Mouse (Mus musculus) embryonic fibroblast, embryonic 13.5 days (primary cell): Measurements from ENCODE around the gene Boll. TPM values are rescaled to one million over a fixed set of nuclear protein-coding genes. Genes with fewer than 3 reads are reported as not detected.

ENCODE experiments used
- H3K27ac ChIP-seq: 2 replicates; pipeline ENCODE4 v1.5.1; 2012; ENCODE audit warnings: low read length, control low read depth, inconsistent platforms; ENCODE audit not compliant: insufficient read depth
- H3K4me1 ChIP-seq: 2 replicates; pipeline ENCODE4 v1.6.1; 2011; ENCODE audit warnings: low read length; ENCODE audit not compliant: control insufficient read depth, insufficient read depth
- H3K4me3 ChIP-seq: 2 replicates; pipeline ENCODE4 v1.5.1; 2011; ENCODE audit warnings: mild to moderate bottlenecking, control low read depth, low read length; ENCODE audit not compliant: insufficient read depth
- CTCF ChIP-seq: IDR thresholded peaks from 2 replicates; pipeline ENCODE4 v1.5.1; 2011; ENCODE audit warnings: mild to moderate bottlenecking, control low read depth, low read length, moderate library complexity, borderline replicate concordance; ENCODE audit not compliant: insufficient read depth
- POLR2A ChIP-seq: IDR thresholded peaks from 2 replicates; pipeline ENCODE4 v1.6.1; 2011; ENCODE audit warnings: low read depth, mild to moderate bottlenecking, control low read depth, low read length, moderate library complexity
- polyA plus RNA-seq: library from polyadenylated mRNA; stranded (reverse); fragments of >200 nt; gene quantifications from 2 replicates; pipeline ENCODE4 v1.2.4, GENCODE M21; 2011; ENCODE audit warnings: low read depth; ENCODE audit not compliant: missing spikeins, insufficient read length

Gene Boll
- polyA plus RNA-seq, 1 experiment = not detected

DNA sequence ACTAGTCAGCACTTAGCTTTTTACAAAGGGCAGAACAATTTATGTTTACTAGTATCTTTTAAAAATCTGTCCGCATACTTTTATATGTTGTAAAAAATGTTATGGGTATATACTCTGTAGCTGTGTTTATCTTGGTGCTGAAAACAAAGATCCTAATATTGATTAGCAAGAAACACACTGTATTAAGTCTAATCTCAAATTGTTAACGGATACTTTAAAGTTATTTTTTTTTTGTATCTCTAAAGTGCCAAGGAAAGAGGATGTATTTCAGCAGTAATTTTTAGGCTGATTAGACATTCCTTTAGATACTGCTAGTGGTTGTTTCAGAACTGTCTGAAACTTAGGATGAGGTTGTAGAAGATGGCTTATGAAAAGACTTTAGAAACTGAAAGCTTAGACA lies 116.9 kb downstream of the Boll start:
- Histone ChIP-seq H3K4me3 (no peak overlapping the region), H3K4me1 (no peaks in the 10 kb centered on the region), H3K27ac (no peak overlapping the region)
- no peak for TF ChIP-seq POLR2A
- TF ChIP-seq CTCF = no peak

DNA sequence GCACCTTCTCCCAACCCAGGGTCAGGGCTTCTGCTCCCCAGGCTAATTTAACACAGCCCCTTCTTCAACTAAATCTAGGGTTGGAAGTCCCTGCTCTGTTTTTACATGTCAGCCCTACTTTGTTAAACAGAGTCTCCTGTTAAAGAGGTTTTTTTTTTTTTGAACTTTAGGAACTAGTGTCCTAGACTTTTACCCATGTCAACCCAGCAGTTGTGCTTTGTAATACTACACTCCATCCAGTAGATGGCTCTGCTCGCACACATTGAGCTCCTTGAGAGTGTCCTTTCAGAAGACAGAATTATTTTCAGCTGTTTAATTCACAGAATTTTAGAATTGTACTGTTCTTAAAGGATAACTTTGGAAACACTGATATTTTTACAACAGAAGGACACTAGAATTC lies 124.0 kb downstream of the Boll start:
- TF ChIP-seq CTCF (no peak), POLR2A (no peak)
- Histone ChIP-seq H3K4me3 (peak overlapping the region; percentile 75), H3K27ac (no peak overlapping the region), H3K4me1 (peaks cover 4% of the 10 kb centered on the region; the same call in 1 of the 2 replicates)

DNA sequence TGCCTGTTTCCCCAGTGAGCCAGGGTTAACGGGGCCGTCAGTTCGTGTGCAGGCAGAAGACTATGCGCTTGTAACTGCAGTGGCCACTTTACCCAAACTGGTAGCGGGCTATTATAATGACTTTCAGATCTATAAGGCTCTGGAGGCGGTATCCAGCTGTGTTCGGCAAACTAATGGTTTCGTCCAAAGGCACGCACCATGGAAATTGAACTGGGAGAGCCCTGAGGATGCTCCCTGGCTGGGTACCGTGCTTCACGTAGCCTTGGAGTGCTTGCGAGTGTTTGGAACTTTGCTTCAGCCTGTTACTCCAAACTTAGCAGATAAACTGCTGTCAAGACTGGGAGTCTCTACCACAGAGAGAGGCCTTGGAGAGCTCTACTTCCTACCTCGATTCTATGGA lies 124.8 kb downstream of the Boll start:
- Histone ChIP-seq H3K4me1 (peaks cover 4% of the 10 kb centered on the region; the same call in 1 of the 2 replicates), H3K27ac (no peak overlapping the region), H3K4me3 (peak overlapping the region; percentile 75)
- no peak for TF ChIP-seq CTCF
- no peak for TF ChIP-seq POLR2A

DNA sequence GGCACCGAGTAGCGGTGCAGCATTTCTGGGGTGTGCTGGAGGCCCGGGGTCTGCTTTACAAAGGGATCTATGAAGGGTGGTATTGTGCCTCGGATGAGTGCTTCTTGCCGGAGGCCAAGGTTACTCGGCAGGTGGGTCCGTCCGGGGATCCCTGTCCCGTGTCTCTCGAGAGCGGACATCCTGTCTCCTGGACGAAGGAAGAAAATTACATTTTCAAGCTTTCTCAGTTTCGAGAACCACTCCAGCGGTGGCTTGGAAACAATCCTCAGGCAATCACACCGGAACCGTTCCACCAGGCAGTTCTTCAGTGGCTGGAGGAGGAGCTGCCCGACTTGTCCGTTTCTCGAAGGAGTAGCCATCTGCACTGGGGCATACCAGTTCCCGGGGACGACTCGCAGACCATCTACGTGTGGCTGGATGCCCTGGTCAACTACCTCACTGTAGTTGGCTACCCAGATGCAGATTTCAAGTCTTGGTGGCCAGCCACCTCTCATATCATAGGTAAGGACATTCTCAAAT lies 125.6 kb downstream of the Boll start:
- Histone ChIP-seq H3K27ac (peak overlapping the region; percentile 10; the same call in 1 of the 2 replicates), H3K4me1 (peaks cover 4% of the 10 kb centered on the region; the same call in 1 of the 2 replicates), H3K4me3 (peak overlapping the region; percentile 75)
- TF ChIP-seq POLR2A = no peak

DNA sequence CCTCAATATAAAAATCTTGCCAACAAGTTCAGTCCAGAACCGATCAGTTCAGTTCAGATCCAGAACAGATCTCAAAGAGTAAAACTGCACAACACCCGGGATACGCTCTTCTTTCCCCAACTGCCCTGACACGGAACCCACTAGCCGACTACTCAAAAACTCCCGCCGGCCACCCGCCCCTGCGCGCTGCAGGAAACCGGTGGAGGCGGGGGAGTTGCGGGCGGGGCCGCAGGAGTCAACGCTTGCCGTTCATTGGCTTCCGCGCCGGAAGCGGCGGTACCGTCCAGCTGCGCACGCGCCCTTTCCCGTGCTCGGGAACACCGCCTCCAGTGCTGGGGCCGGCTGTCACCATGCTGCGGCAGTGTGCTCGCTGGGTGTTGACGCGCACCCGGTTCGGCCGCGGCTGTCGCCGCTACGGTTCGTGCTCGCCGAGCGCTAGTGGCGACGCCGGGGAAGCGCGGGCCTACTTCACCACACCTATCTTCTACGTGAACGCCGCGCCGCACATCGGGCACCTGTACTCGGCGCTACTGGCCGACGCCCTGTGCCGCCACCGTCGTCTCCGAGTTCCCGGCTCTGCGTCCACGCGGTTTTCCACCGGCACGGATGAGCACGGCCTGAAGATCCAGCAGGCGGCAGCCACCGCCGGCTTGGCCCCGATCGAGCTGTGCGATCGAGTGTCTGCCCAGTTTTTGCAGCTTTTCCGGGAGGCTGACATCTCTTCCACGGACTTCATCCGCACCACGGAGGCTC lies 126.2 kb downstream of the Boll start, which contains the start of gene Mars2:
Mars2 (plus strand) TSS at position 288 of the 753 bp plus-strand sequence.
- TF ChIP-seq POLR2A (peak; percentile 94), CTCF (no peak)
- peak within 1 kb of the TSS; percentile 58 for H3K27ac ChIP-seq
- peak within 1 kb of the TSS; percentile 75 for H3K4me3 ChIP-seq
- peaks cover 4% of the 10 kb centered on the region; the same call in 1 of the 2 replicates for H3K4me1 ChIP-seq

DNA sequence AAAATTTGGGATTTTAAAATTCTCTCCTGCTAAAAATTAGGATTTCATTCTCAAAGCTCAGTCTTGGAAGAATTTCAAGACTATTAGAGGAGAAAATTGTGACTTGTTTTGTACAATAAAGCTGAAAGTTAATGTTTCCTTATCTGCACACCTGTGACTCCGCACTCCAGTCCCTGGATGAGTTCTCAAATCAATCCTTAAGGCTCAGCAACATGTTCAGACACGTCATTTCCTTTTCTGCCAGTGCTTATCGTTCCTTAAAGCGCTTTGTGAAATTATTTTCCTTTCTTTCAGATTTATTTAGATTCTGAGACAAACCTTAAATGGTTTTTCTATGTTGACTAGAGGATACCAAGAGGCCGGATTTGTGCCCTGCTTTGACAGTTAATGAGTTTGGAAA lies 126.8 kb downstream of the Boll start:
- H3K4me1 ChIP-seq = peaks cover 4% of the 10 kb centered on the region; the same call in 1 of the 2 replicates
- peak overlapping the region; percentile 58; the same call in 1 of the 2 replicates for H3K27ac ChIP-seq
- no peak for TF ChIP-seq POLR2A
- no peak for TF ChIP-seq CTCF
- peak overlapping the region; percentile 49 for H3K4me3 ChIP-seq

DNA sequence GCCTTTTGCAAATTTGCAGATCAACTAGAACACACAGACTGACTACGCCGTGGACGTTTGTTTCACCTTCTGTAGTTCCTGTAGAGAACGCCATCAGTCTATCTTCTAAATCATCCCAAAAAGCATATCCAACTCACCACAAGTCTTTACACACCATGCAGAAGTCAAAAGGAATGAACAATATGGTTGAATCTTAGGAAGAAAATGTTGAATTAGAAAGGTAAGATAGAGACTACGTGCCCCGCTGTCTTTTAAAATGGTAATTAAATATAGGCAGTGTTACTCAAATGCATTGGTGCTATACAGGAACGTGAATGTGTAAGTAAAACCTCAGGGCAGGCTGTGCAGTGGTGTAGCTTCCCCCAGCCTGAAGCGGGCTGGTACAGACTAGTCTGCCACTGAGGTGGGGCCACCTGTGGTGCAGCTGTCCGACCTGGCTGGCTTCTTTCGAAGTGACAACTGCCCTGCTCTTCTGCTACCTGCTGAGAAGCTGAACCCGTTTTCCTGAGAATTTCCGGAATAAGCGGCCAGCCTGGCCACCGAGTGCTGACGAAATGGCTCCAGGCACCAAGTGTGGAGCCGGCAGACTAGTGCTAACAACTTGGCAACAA lies 128.3 kb downstream of the Boll start:
- Histone ChIP-seq H3K4me3 (no peak overlapping the region), H3K4me1 (no peaks in the 10 kb centered on the region), H3K27ac (no peak overlapping the region)
- TF ChIP-seq CTCF (no peak), POLR2A (no peak)

DNA sequence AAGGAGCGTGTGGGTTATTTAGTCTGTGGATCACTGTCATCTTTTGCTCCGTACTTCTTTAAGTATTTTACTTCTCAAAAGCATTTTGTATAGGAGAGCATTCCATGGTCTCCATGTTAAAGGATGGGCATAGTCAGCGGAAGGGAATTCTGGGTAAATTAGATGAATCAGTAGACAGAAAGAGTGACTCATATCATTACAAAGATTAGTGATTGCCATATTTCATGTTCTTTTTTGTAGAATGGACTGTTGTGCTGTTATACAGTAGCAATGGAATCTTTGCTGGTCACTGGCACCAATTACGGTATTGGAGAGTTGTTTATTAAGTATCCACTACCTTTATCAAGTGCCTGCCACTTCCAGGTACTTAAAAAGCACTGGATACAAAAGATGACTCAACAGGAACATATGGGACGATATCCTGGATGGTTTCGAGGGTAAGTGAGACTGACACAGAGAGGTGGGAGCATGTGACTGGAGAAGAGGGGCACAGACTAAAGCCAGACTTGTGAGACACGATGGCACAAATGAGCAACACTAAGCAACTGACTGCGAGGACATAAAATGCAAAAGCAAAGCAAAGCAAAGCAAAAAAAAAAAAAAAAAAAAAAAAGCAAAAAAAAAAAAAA lies 134.9 kb downstream of the Boll start:
- TF ChIP-seq CTCF = no peak
- no peak for TF ChIP-seq POLR2A

DNA sequence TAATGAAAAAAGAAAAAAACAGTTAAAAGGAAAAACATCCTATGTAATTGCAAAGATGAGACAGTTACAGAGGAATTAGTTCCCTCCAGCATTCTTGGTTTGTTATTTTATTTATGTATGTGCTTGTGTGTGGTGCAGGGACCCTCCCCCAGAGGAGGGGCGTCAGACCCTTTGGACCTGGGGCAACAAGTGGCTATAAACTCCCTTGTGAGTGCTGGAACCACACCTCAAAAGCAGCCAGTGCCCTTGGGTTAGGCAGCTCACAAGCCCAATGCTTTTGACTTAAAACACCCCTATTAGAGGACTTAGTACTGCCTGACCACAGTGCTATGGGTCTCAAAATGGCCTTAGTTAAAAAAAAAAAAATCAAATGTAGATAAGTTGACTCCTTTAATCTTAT lies 135.9 kb downstream of the Boll start:
- peaks cover 3% of the 10 kb centered on the region for H3K4me1 ChIP-seq
- no peak for TF ChIP-seq POLR2A
- no peak for TF ChIP-seq CTCF
- 0 out of 2 replicates have a peak overlapping the region, but pooled peaks have one; percentile 6 for H3K4me3 ChIP-seq
- H3K27ac ChIP-seq = no peak overlapping the region

More for the DNA sequence above, 134.9 kb downstream of the Boll start:
- peaks cover 3% of the 10 kb centered on the region for H3K4me1 ChIP-seq
- H3K4me3 ChIP-seq = no peak overlapping the region
- peak overlapping the region; percentile 24; the same call in 1 of the 2 replicates for H3K27ac ChIP-seq
